Mouse (Mus musculus): ENCODE data around the gene Hsd11b2. TPM values are rescaled to one million over a fixed set of nuclear protein-coding genes. Genes with fewer than 3 reads are reported as not detected.

Hsd11b2 gene
- polyA plus RNA-seq, 1 experiment from 2014 or later, result 39.3 TPM

DNA sequence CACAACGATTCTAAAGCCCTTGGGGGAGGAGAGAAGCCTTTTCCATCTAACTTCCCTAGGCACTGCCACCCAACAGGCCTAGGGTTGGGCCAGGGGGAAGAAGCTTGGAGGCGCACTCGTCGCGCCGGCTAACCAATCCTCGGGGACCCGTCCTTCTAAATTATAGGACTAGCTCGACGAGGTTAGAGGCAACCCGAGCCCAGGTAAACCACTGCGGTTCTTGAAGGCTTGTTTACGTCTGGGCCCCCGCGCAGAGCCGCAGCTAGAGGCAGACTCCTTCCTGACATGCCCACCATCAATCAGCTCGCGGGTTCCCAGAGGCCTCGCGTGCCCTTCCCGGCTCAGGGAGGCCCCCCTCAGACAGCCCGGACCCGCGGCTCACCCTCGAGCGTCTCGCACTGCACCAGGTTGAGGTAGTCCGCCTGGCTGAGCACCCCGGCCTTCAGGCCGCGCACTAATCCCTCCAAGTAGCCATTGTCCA lies 46.9 kb downstream of the Hsd11b2 start:
- Histone ChIP-seq H3K9ac (replicated peaks; ENCODE audit: low read length) (peak overlapping the region; percentile 76), H3K9me3 (ENCODE audit: low read length) (no peaks in the 10 kb centered on the region), H3K4me3 (ENCODE audit: low read length) (peak overlapping the region; percentile 81), H3K4me1 (ENCODE audit: insufficient read depth, low read length) (peaks cover 18% of the 10 kb centered on the region), H3K27me3 (ENCODE audit: insufficient read depth, low read length) (no peaks in the 10 kb centered on the region), H3K36me3 (ENCODE audit: insufficient read depth, low read length) (no peaks in the 10 kb centered on the region), H3K27ac (ENCODE audit: low read length) (peak overlapping the region; percentile 80), H3K4me2 (replicated peaks; ENCODE audit: low read depth, low read length) (peak overlapping the region; percentile 73)
- peak; percentile 78 for ATAC-seq (ENCODE audit: low FRiP score, low TSS enrichment)
- WGBS, result under 1% methylated on average over 31 of the region's 31 CpGs

DNA sequence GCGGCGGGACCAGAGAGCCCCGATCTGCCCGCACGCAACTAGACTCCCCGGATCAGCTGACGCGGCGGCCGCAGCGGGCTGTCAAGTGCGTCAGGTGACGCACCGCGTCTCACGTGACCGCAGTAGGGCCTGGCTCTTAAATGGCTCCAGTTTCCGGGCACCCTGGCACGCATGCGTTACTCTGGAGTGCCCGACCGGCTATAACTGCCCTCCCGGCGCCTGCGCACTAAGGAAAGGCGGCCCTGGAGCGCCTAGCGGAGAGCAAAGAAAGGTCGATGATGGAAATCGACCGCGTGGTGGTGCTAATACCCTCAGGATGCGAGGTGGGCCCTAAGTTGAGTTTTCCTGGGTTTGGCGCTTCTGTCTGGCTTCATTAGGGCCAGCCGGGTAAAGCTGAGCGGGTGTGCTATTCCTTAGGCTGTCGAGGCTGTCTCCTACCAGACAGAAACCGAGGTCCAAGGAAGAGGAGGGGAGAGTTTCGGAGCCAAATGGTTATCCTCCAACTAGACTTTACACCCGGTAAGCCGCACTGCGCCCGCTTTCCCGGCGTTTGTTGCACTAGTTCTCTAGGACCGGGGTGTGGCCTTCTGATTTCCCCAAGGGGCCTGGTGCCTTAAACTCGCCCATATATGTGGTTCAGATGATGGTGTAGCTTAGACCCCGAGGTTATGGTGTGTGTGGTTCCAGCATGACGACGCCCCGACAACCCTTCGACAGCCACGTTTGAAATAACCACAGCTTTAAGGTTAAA lies 47.6 kb downstream of the Hsd11b2 start, which contains the start of gene Atp6v0d1:
Gene Atp6v0d1, minus strand, starts transcription at position 96 of the 751 bp plus-strand sequence.
- Histone ChIP-seq H3K9me3 (ENCODE audit: low read length) (no peaks in the 10 kb centered on the region), H3K36me3 (ENCODE audit: insufficient read depth, low read length) (no peaks in the 10 kb centered on the region), H3K27me3 (ENCODE audit: insufficient read depth, low read length) (no peaks in the 10 kb centered on the region), H3K27ac (ENCODE audit: low read length) (peak within 1 kb of the TSS; percentile 80), H3K4me3 (ENCODE audit: low read length) (peak within 1 kb of the TSS; percentile 81), H3K4me2 (replicated peaks; ENCODE audit: low read depth, low read length) (peak within 1 kb of the TSS; percentile 73), H3K4me1 (ENCODE audit: insufficient read depth, low read length) (peaks cover 18% of the 10 kb centered on the region), H3K9ac (replicated peaks; ENCODE audit: low read length) (peak within 1 kb of the TSS; percentile 76)
- WGBS, result 2% methylated on average over 53 of the region's 53 CpGs
- ATAC-seq (ENCODE audit: low FRiP score, low TSS enrichment), result peak; percentile 99

DNA sequence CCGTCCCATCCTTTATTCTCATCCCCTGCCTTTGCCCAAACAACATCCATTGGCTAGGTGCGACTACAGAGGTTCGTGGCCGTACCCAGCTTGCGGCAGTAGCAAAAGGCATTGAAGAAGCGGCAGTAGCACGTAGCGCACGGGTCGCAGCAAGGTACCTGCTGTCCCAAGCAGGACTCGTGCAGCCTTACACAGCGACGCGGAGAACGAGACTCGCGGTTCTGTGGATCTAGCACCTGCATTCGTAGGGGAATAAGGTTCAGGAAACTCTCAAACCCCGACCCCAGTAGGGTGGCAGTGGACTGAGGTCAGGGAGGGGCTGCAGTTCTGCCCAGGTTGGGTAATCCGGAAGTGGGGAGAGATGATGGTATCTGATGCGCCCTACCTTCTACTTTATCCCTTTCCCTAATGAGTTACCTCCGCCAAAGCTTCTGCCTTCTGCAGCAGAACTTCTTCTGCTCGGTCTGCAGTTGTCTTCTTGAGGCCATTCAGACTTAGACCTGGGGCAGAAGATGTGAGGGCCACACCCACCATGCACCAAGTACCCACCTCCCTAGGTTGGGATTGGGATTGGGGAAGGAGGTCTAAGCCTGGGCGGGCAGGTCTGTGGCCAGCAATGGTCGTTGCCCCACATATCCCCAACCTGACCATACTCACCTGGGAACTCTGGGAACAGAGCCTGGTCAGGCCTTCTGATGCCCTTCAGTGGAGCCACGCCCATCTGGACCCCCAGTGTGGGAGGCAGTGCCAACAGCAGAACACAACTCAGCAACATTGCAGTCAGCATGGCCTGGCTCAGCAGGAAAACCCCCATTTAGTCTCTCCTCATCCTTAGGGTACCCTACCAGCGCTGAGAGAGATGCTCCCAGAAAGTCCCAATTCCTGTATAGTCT lies 48.4 kb downstream of the Hsd11b2 start:
- no peaks in the 10 kb centered on the region for H3K27me3 ChIP-seq (ENCODE audit: insufficient read depth, low read length)
- no peaks in the 10 kb centered on the region for H3K9me3 ChIP-seq (ENCODE audit: low read length)
- ATAC-seq (ENCODE audit: low FRiP score, low TSS enrichment), result peak; percentile 1; the same call in 1 of the 2 replicates
- H3K4me3 ChIP-seq (ENCODE audit: low read length), result peak overlapping the region; percentile 81
- H3K4me2 ChIP-seq (replicated peaks; ENCODE audit: low read depth, low read length), result peak overlapping the region; percentile 73
- WGBS, result 24% methylated on average over 27 of the region's 27 CpGs
- H3K9ac ChIP-seq (replicated peaks; ENCODE audit: low read length), result peak overlapping the region; percentile 72
- H3K27ac ChIP-seq (ENCODE audit: low read length), result no peak overlapping the region
- peaks cover 18% of the 10 kb centered on the region for H3K4me1 ChIP-seq (ENCODE audit: insufficient read depth, low read length)
- no peaks in the 10 kb centered on the region for H3K36me3 ChIP-seq (ENCODE audit: insufficient read depth, low read length)

DNA sequence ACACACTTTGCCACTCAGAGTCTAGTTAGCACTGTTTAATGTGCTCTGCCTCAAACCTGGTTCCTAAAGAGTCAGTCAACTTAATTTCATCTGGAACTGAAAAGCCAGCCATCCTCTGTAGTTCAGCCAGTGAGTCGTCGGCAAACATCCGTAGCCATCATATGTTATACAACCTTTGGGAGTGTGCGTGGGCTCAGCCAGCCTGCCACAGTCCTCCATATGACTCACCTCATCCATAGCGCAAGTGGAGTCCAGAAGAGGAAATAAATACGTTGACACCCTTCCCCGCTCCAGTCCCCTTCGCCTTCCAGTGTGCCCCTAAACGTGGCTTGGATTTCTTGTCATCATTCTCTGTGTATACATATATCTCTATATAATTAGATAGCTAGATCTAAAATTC lies 53.3 kb downstream of the Hsd11b2 start:
- WGBS, result 85% methylated on average over 9 of the region's 9 CpGs
- Histone ChIP-seq H3K36me3 (ENCODE audit: insufficient read depth, low read length) (no peaks in the 10 kb centered on the region), H3K27ac (ENCODE audit: low read length) (no peak overlapping the region), H3K4me1 (ENCODE audit: insufficient read depth, low read length) (peaks cover 5% of the 10 kb centered on the region), H3K9me3 (ENCODE audit: low read length) (no peaks in the 10 kb centered on the region), H3K4me2 (replicated peaks; ENCODE audit: low read depth, low read length) (no peak overlapping the region), H3K4me3 (ENCODE audit: low read length) (no peak overlapping the region), H3K27me3 (ENCODE audit: insufficient read depth, low read length) (no peaks in the 10 kb centered on the region), H3K9ac (replicated peaks; ENCODE audit: low read length) (no peak overlapping the region)
- no peak for ATAC-seq (ENCODE audit: low FRiP score, low TSS enrichment)

DNA sequence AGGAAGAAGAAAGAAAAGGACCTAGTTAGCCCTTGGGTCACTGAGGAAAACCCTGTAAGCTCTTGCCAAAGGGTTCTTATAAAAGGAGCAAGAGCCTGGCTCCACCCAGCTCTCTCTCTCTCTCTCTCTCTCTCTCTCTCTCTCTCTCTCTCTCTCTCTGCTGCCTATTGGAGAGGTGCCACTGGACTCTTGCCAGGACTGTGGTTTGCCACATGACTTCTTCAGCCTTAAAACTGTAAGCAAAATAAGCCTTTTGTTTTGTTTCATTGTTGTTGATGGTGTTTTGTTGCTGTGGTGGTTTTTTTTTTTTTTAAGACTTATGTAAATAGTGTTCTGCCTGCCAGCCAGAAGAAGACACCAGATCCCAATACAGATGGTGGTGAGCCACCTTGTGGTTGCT lies 54.9 kb downstream of the Hsd11b2 start:
- no peaks in the 10 kb centered on the region for H3K9me3 ChIP-seq (ENCODE audit: low read length)
- no peak overlapping the region for H3K27ac ChIP-seq (ENCODE audit: low read length)
- no peak for ATAC-seq (ENCODE audit: low FRiP score, low TSS enrichment)
- no peaks in the 10 kb centered on the region for H3K36me3 ChIP-seq (ENCODE audit: insufficient read depth, low read length)
- no peak overlapping the region for H3K9ac ChIP-seq (replicated peaks; ENCODE audit: low read length)
- H3K4me3 ChIP-seq (ENCODE audit: low read length), result no peak overlapping the region
- no peak overlapping the region for H3K4me2 ChIP-seq (replicated peaks; ENCODE audit: low read depth, low read length)
- no peaks in the 10 kb centered on the region for H3K27me3 ChIP-seq (ENCODE audit: insufficient read depth, low read length)
- H3K4me1 ChIP-seq (ENCODE audit: insufficient read depth, low read length), result no peaks in the 10 kb centered on the region

Other genes starting within 250 kb of the Hsd11b2 start
- gene Hsf4, start 249.0 kb upstream of the Hsd11b2 start, polyA plus RNA-seq (2015; fragmentation: Nextera tagmentation; extraction: Ambion mirVana), result 0.14 and 0.16 TPM in 2 replicates
- 1.2 and 1.4 TPM in 2 replicates for gene Nol3, start 242.6 kb upstream of the Hsd11b2 start, polyA plus RNA-seq (2015; fragmentation: Nextera tagmentation; extraction: Ambion mirVana)
- 10.5 and 13.4 TPM in 2 replicates for gene 4931428F04Rik, start 228.9 kb upstream of the Hsd11b2 start, polyA plus RNA-seq (2015; fragmentation: Nextera tagmentation; extraction: Ambion mirVana)
- 29.5 and 32.1 TPM in 2 replicates for gene Exoc3l, start 222.7 kb upstream of the Hsd11b2 start, polyA plus RNA-seq (2015; fragmentation: Nextera tagmentation; extraction: Ambion mirVana)
- 90.1 and 108 TPM in 2 replicates for gene E2f4, start 221.1 kb upstream of the Hsd11b2 start, polyA plus RNA-seq (2015; fragmentation: Nextera tagmentation; extraction: Ambion mirVana)
- 13.3 and 13.9 TPM in 2 replicates for gene Elmo3, start 213.2 kb upstream of the Hsd11b2 start, polyA plus RNA-seq (2015; fragmentation: Nextera tagmentation; extraction: Ambion mirVana)
- gene Lrrc29, start 192.5 kb upstream of the Hsd11b2 start, polyA plus RNA-seq (2015; fragmentation: Nextera tagmentation; extraction: Ambion mirVana), result 2.2 and 2.4 TPM in 2 replicates
- gene Tmem208, start 192.4 kb upstream of the Hsd11b2 start, polyA plus RNA-seq (2015; fragmentation: Nextera tagmentation; extraction: Ambion mirVana), result 120 and 136 TPM in 2 replicates
- 3.7 and 4.6 TPM in 2 replicates for gene Fhod1, start 170.8 kb upstream of the Hsd11b2 start, polyA plus RNA-seq (2015; fragmentation: Nextera tagmentation; extraction: Ambion mirVana)
- 2.5 and 3.1 TPM in 2 replicates for gene Slc9a5, start 169.9 kb upstream of the Hsd11b2 start, polyA plus RNA-seq (2015; fragmentation: Nextera tagmentation; extraction: Ambion mirVana)
- gene Plekhg4, start 145.5 kb upstream of the Hsd11b2 start, polyA plus RNA-seq (2015; fragmentation: Nextera tagmentation; extraction: Ambion mirVana), result 0.32 and 0.37 TPM in 2 replicates
- gene Kctd19, start 105.3 kb upstream of the Hsd11b2 start, polyA plus RNA-seq (2015; fragmentation: Nextera tagmentation; extraction: Ambion mirVana), result not detected in 2 replicates
- gene Lrrc36, start 105.2 kb upstream of the Hsd11b2 start, polyA plus RNA-seq (2015; fragmentation: Nextera tagmentation; extraction: Ambion mirVana), result 0.17 and 0.41 TPM in 2 replicates
- 22.2 and 24.8 TPM in 2 replicates for gene Tppp3, start 47.2 kb upstream of the Hsd11b2 start, polyA plus RNA-seq (2015; fragmentation: Nextera tagmentation; extraction: Ambion mirVana)
- 49.6 and 51.1 TPM in 2 replicates for gene Zdhhc1, start 21.9 kb upstream of the Hsd11b2 start, polyA plus RNA-seq (2015; fragmentation: Nextera tagmentation; extraction: Ambion mirVana)
- gene Atp6v0d1, start 47.3 kb downstream of the Hsd11b2 start, polyA plus RNA-seq (2015; fragmentation: Nextera tagmentation; extraction: Ambion mirVana), result 106 and 111 TPM in 2 replicates
- gene Ripor1, start 86.5 kb downstream of the Hsd11b2 start, polyA plus RNA-seq (2015; fragmentation: Nextera tagmentation; extraction: Ambion mirVana), result 44.5 and 46.3 TPM in 2 replicates
- gene Ctcf, start 117.8 kb downstream of the Hsd11b2 start, polyA plus RNA-seq (2015; fragmentation: Nextera tagmentation; extraction: Ambion mirVana), result 117 and 134 TPM in 2 replicates
- 0.84 and 1.2 TPM in 2 replicates for gene Agrp, start 118.6 kb downstream of the Hsd11b2 start, polyA plus RNA-seq (2015; fragmentation: Nextera tagmentation; extraction: Ambion mirVana)
- 0.49 and 0.52 TPM in 2 replicates for gene Carmil2, start 167.5 kb downstream of the Hsd11b2 start, polyA plus RNA-seq (2015; fragmentation: Nextera tagmentation; extraction: Ambion mirVana)
- gene Acd, start 182.3 kb downstream of the Hsd11b2 start, polyA plus RNA-seq (2015; fragmentation: Nextera tagmentation; extraction: Ambion mirVana), result 65.7 and 67.6 TPM in 2 replicates
- 18.0 and 20.1 TPM in 2 replicates for gene Pard6a, start 182.4 kb downstream of the Hsd11b2 start, polyA plus RNA-seq (2015; fragmentation: Nextera tagmentation; extraction: Ambion mirVana)
- gene 4933405L10Rik, start 188.9 kb downstream of the Hsd11b2 start, polyA plus RNA-seq (2015; fragmentation: Nextera tagmentation; extraction: Ambion mirVana), result not detected in 2 replicates
- gene Enkd1, start 189.5 kb downstream of the Hsd11b2 start, polyA plus RNA-seq (2015; fragmentation: Nextera tagmentation; extraction: Ambion mirVana), result 29.0 and 34.1 TPM in 2 replicates
- 24.9 and 25.7 TPM in 2 replicates for gene Gfod2, start 239.9 kb downstream of the Hsd11b2 start, polyA plus RNA-seq (2015; fragmentation: Nextera tagmentation; extraction: Ambion mirVana)